Mouse (Mus musculus): ENCODE measurements around the gene Fam120b.

The Fam120b gene

DNA sequence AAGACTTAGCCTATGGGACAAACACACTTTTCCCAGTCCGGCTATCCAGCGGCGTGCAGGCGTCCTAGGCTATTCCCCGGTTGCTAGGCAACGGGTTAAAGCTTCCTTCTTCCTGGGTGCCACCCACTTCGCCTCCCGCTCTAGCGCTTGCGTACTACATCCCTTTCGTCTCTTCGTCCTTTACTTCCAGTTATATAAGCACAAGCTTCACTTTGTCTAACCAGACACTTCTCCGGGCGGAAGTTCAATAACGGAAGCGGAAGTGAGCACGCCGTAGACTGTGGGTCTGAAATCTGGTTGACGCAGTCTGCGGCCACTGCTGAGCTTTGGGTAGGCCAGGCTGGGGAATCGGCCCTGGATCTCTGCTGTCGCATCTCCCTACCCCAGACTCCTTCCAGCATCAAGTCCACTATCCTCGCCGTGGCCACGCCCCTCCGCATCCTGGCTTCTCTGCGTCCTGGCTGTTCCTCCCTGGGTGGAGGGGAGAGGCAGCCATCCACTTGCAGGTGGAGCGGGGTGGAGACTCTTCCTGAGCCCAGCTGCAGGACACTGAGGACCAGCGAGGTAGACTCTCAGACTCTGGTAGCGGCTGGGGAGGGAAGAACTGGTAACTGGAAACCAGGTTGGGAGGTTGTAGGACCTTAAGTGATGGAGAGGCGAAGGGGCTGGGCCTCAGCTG lies at the start of gene Fam120b:
Gene Fam120b, plus strand, starts transcription at position 206 of the 679 bp plus-strand sequence.
- DNase-seq (ENCODE audit: low read depth, low spot score): peak; percentile 86

GRCm38 (mm10) chr17:15350152-15350551 lies 45.9 kb upstream of the Fam120b start:
- DNase-seq (ENCODE audit: low read depth, low spot score): no peak

DNA sequence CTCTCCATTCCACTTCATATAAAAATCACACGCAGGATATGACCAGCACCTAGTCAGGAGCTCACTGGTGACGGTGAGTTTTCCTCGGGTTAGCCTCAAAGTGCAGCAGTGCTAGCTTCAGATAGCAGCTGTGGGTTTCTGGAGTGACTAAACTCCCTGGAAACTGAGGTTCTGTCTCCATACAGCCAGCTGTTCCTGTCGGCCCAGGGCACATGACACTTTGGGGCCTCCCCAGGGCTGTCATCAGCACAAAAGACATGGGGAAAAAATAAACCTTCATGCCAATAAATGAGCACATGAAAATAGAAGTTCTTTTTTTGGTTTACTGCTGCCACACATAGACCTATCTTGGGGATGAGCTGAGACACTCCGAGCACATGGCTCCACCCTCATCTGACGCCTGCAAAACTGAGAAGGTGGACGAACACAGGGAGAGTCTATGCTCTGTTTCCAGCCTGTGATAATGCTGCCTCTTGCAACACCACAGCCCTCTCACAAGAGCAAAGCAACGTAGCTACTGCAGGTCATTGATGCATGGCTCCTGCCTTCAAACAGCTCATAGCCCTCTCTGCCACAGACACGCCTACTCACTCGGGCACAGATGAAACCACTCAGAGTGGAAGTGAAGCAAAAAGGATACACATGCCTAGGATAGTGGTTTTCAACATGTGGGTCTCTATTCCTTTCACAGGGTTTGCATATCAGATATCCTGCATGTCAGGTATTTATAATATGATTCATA lies 43.0 kb upstream of the Fam120b start:
- no peak for DNase-seq (ENCODE audit: low read depth, low spot score)

DNA sequence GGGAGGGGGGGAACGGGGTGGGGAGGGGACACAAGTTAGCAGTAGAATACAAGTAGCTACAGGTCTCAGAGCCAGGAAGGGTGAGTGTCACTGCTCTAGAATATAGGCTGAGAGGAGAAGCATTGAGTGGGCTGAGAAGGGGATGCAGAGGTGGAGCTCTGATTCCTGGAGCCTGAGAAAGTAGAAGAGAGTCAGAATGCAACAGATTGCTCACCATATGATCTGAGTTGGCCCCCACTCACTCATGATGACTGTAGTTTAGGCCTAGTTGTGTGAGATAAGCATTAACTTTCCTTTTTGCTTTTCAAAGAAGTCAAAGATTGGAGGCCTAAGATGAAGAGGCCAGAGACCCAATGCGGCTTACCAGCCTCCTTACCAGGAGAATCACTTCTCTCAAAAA lies 42.0 kb upstream of the Fam120b start:
- no peak for DNase-seq (ENCODE audit: low read depth, low spot score)

DNA sequence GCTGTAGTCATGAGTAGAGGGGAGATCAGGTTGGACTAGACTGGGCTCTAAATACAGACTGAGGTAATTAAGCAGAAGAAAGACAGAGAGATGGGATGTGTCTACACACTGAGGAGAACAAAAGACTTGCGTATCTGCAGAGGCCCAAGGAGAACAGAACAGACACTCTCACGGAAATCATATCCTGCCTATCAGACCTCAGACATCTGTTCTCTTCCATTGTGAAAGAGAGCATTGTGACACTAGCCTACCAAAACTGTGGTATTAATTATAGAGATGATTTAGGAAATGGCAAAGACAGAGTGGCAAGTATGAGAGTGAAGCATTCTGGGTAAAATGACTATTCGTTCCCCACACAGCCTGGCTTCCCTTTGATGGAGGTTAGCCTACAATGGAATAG lies 40.9 kb upstream of the Fam120b start:
- no peak for DNase-seq (ENCODE audit: low read depth, low spot score)

- no peak for DNase-seq (ENCODE audit: low read depth, low spot score)
Observed at GRCm38 (mm10) chr17:15356526-15356925, 39.5 kb upstream of the Fam120b start.

- no peak for DNase-seq (ENCODE audit: low read depth, low spot score)
Observed at GRCm38 (mm10) chr17:15357071-15357470, 38.9 kb upstream of the Fam120b start.

- DNase-seq (ENCODE audit: low read depth, low spot score): no peak
Observed at GRCm38 (mm10) chr17:15363656-15364055, 32.3 kb upstream of the Fam120b start.

- DNase-seq (ENCODE audit: low read depth, low spot score): no peak
Observed at GRCm38 (mm10) chr17:15365650-15366049, 30.4 kb upstream of the Fam120b start.

- no peak for DNase-seq (ENCODE audit: low read depth, low spot score)
Observed at GRCm38 (mm10) chr17:15370401-15370800, 25.6 kb upstream of the Fam120b start.

- no peak for DNase-seq (ENCODE audit: low read depth, low spot score)
Observed at GRCm38 (mm10) chr17:15371967-15372835, 23.8 kb upstream of the Fam120b start.

DNA sequence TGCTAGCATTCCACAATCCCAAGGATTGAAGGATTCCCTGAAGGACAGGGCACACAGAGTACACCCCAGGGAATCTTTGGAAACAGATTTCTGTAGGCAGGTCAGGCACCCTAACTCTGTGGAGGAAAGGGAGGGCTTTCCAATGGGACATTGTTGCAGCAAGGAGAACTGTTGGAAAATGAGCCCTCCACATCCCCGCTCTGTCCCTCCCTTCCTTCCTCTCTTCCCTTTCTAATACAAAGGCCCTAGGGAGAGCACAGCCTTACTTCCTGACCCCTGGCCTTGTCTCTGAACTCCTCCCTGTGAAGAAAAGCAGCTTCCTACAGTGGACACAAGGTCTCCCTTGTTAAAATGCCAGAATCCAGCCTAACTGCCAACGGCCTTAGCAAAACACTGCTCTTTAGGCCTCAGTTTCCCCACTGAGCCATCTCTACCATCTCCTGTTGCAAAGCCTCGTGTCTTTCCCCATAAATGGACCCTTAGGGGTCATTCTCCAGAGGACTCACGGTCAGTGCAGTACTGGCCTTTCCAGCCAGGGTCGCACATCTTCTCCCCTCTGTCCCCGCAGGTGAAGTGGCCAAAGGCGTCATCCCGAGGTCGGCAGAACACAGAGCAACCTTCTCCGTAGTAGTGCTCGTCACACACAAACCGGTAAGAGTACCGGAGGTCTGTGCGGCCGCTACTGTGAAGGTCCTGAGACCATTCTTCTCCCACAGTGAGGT lies 22.9 kb upstream of the Fam120b start:
- DNase-seq (ENCODE audit: low read depth, low spot score): no peak

DNA sequence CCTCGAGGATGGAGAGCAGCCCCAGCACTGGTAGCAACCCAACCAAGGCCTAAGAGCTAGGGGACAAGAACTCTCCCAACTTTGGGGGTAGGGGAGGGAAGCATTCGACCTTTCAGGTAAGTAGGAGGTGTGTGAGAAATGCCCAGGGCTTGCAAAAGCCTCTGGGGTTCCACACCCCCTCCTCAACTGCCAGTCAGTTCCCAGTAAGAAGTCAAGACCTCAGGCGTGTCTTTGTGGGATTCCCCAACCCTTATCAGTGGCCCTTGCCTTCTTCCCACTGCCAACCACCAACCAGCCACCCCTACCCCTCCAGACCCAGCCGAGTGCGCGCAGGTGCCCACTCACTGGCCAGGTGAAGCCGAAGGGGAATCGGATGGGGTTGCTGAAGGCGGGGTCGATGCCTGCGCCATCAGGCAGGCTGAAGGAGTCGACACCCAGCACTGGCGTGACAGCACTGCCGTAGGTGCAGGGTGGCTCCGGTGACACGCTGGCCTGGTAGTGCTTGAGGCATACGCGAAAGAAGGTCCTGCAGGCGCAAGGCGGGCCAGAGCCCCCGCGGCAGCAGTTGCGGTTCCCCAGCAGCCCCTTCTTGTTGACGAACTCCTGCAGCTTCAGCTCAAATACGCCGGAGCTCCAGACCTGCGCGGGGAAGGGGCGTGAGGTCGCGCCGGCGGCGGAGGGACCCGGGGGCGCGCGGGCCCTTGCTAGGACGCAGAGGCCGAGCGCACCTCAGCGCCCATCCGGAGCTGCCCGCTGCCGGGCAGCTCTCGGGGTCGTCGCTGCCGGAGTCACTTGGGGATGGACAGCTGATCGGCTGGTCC lies 21.5 kb upstream of the Fam120b start:
- no peak for DNase-seq (ENCODE audit: low read depth, low spot score)

DNA sequence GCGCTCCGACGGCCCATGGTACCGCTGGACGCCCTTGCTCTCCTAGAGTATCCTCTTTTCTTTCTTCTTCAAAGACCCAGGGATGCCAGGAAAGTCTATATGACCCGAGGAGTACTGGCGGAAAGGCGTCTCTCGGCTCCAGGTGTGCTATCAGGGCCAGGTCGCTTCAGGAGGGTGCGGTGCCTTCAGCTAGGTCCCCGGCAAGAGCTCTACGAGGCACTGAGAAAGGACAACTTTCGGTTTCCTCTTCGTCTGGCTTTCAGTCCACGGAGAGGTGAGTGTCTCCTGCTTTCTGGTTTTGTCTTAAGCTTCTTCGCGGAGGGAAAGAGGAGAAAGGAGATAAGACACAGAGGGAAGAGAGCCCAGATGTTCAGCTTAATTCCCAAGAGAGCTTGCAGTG lies 20.8 kb upstream of the Fam120b start:
- DNase-seq (ENCODE audit: low read depth, low spot score): no peak

DNA sequence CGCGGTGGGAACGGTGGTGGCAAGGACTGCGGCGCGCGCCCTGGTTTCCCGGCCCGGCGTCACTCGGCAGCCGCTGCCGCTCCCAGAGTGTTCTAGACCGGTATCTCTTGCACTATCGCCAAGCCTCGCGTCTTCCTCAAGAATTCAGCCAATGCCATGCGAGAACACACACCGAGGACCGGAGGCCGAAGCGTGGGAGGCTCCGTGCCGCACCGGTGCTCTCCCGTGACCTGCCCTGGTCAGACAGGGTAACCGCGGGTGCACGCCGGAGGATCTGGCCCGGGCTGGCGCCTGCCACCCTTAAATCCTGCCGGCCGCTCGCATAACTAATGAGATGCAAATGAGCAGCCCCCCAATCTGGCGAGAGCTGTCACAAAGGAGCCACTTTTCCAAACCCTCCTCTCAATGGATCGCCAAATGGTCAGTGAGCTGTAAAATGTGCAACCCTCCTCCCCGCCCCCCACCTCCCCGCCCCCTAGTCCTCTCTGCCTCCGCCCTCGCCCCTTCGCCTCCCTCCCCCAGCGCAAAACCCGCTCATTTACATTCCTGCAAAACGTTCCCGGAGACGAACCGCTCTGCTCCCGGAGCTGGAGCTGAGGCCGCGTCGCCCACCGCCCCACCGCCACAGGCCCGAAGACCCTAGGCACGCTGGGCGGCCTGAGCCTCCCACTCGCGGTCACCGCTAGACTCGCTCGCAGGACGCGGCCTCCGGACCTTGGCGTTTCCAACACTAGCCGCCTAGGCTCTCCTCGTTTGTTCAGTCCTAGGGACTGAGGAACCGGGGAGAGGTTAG lies 20.1 kb upstream of the Fam120b start:
- DNase-seq (ENCODE audit: low read depth, low spot score): peak; percentile 40

GRCm38 (mm10) chr17:15376494-15377181 lies 19.4 kb upstream of the Fam120b start, which contains the start of gene Dll1:
Gene Dll1, minus strand, starts transcription at chr17:15376872.
- no peak for DNase-seq (ENCODE audit: low read depth, low spot score)

- peak; percentile 36 for DNase-seq (ENCODE audit: low read depth, low spot score)
Observed at GRCm38 (mm10) chr17:15377901-15378300, 18.1 kb upstream of the Fam120b start.

DNA sequence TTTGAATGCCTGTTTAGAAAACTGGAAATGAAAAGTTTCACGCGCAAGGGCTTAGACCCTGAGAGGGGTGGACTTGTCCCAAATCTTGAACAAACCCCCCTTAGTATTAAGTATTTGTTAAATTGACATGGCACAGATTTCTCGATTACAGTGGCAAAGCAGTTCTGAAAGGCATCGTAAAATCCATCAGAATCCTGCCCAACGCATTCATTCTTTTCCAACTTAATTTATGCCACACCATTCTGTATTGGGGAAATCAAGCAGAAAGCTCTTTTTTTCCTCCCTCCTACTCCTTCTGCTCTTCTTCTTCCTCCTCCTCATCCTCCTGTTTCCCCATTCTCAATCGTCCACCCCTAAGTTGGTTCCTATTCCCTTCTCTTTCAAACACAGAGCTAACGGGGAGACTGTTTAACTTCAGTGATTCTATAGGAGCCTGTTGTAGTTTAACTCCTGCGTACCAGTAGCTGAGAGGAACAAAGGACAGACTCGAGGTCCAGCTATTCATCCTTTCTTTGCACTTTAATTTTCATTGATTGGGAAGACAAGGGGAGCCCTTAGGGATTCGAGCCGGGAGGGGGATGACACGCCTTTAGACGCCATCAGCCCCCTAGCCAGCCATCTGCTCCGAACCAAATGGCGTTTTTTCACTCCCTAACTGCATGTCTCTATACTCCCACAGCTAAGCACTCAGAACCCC lies 17.4 kb upstream of the Fam120b start:
- DNase-seq (ENCODE audit: low read depth, low spot score): no peak
